Mouse (Mus musculus): ENCODE data around the gene Izumo1r. TPM values are rescaled to one million over a fixed set of nuclear protein-coding genes. Genes with fewer than 3 reads are reported as not detected.

Izumo1r gene
- total and polyA plus RNA-seq, 3 experiments: not detected

DNA sequence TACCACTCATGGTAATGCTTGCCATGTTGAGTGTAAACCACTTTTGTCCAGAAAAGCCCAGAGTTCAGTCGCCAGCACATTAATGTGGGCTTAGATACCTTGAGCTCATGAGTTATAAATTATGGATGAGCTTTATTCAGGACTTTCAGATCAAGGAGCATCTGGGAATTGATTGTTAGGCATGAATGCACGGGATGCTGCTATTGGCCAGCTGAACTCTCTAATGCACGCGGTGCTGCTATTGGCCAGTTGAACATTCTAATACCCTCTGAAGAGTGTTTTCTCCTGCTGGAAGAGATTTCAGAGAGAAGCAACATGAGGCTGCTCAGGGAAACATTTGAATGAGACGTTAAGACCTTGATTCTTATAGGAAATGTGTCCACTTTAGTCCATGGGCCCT, 45.1 kb upstream of the Izumo1r start:
- peaks cover 38 to 41% of the 10 kb centered on the region in 2 experiments for H3K27me3 ChIP-seq (ENCODE audit: control insufficient read depth in 1 of 2, insufficient read depth in 2 of 2, low read length in 2 of 2)
- TF ChIP-seq ELF1 (IDR thresholded peaks at IDR 0.05; ENCODE audit: low read depth, low read length): no peak
- 0 out of 6 replicates have a peak, but pooled peaks of 1 of the 3 experiments have one; percentile 7 for TF ChIP-seq CTCF (IDR thresholded peaks at IDR 0.05 in 2 of 3, conservative IDR thresholded peaks at IDR 0.05 in 1 of 3; ENCODE audit: control insufficient read depth in 1 of 3, insufficient read depth in 1 of 3, low read depth in 2 of 3, low read length in 3 of 3, poor library complexity in 1 of 3, severe bottlenecking in 1 of 3)
- no peak overlapping the region for H3K4me3 ChIP-seq (ENCODE audit: control insufficient read depth in 1 of 2, insufficient read depth in 1 of 2, low read depth in 2 of 2, low read length in 2 of 2)
- no peaks in the 10 kb centered on the region for H3K4me1 ChIP-seq (ENCODE audit: control insufficient read depth in 1 of 2, insufficient read depth in 2 of 2, low read length in 2 of 2)
- no peaks in the 10 kb centered on the region for H3K9me3 ChIP-seq (replicated peaks; ENCODE audit: insufficient read depth, low read length)
- no peak overlapping the region for H3K9ac ChIP-seq (ENCODE audit: control insufficient read depth, low read depth, low read length, poor library complexity, severe bottlenecking)
- H3K79me2 ChIP-seq (ENCODE audit: control insufficient read depth, insufficient read depth, low read length, poor library complexity): no peaks in the 10 kb centered on the region
- no peaks in the 10 kb centered on the region for H3K36me3 ChIP-seq (ENCODE audit: control insufficient read depth in 1 of 2, insufficient read depth in 2 of 2, low read length in 2 of 2)
- H3K27ac ChIP-seq (ENCODE audit: control insufficient read depth, low read depth, low read length): no peak overlapping the region
- no peak for DNase-seq (ENCODE audit: low read depth, low spot score)

DNA sequence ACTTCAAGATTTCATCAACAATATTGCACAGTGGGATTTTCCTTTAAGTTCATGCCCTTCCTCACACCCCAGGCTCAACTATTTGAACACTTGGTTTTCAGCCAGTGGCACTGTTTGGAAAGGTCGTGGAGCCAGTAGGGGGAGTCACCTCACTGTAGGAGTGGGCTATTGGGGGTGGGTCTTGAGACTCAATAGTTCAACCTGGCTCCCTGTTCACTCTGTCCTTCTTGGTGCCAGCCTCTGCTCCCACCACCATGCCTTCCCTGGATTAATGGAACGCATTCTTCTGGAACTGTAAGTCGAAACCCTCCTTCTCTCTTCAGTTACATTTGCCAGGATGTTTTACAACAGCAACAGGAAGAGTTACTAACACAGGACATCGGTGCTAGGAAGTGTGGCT, 42.9 kb upstream of the Izumo1r start:
- no peak for DNase-seq (ENCODE audit: low read depth, low spot score)
- Histone ChIP-seq H3K4me1 (ENCODE audit: control insufficient read depth in 1 of 2, insufficient read depth in 2 of 2, low read length in 2 of 2) (no peaks in the 10 kb centered on the region), H3K9ac (ENCODE audit: control insufficient read depth, low read depth, low read length, poor library complexity, severe bottlenecking) (no peak overlapping the region), H3K36me3 (ENCODE audit: control insufficient read depth in 1 of 2, insufficient read depth in 2 of 2, low read length in 2 of 2) (no peaks in the 10 kb centered on the region), H3K9me3 (replicated peaks; ENCODE audit: insufficient read depth, low read length) (no peaks in the 10 kb centered on the region), H3K79me2 (ENCODE audit: control insufficient read depth, insufficient read depth, low read length, poor library complexity) (no peaks in the 10 kb centered on the region), H3K27ac (ENCODE audit: control insufficient read depth, low read depth, low read length) (no peak overlapping the region), H3K4me3 (ENCODE audit: control insufficient read depth in 1 of 2, insufficient read depth in 1 of 2, low read depth in 2 of 2, low read length in 2 of 2) (no peak overlapping the region), H3K27me3 (ENCODE audit: control insufficient read depth in 1 of 2, insufficient read depth in 2 of 2, low read length in 2 of 2) (peaks cover 45 to 48% of the 10 kb centered on the region in 2 experiments)
- TF ChIP-seq ZC3H11A (IDR thresholded peaks at IDR 0.05; ENCODE audit: low read depth, low read length): peak; percentile 15; the same call in 1 of the 2 replicates
- peak in 1 of 3 experiments; percentile 17; a peak in 2 of 6 replicates for TF ChIP-seq CTCF (IDR thresholded peaks at IDR 0.05 in 2 of 3, conservative IDR thresholded peaks at IDR 0.05 in 1 of 3; ENCODE audit: control insufficient read depth in 1 of 3, insufficient read depth in 1 of 3, low read depth in 2 of 3, low read length in 3 of 3, poor library complexity in 1 of 3, severe bottlenecking in 1 of 3)
- peak; percentile 27; the same call in 1 of the 2 replicates for TF ChIP-seq SMC3 (IDR thresholded peaks at IDR 0.05; ENCODE audit: low read depth, low read length)
- peak; percentile 17 for TF ChIP-seq RAD21 (IDR thresholded peaks at IDR 0.05; ENCODE audit: low read depth, low read length)
- no peak for TF ChIP-seq CHD2 (IDR thresholded peaks at IDR 0.05; ENCODE audit: low read length)

DNA sequence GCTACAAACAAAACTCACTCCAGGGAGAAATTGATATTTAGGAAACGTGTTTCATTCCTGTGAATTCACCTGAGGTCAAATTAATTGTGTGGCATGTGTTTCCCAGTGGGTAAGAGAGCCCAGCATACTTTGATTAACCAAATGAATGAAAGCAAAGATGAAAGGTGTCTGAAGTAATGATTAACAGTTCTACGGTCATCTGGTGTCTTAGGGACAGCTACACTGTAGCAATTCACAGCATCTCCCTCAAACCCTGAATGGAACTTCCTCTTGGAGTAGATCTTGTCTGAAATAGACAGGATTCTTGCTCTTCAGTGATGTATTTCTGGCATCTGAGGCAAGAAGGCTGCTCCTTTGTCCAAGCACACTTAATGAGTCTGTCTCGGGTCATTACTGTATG, 42.2 kb upstream of the Izumo1r start:
- no peak overlapping the region for H3K4me3 ChIP-seq (ENCODE audit: control insufficient read depth in 1 of 2, insufficient read depth in 1 of 2, low read depth in 2 of 2, low read length in 2 of 2)
- no peak overlapping the region for H3K27ac ChIP-seq (ENCODE audit: control insufficient read depth, low read depth, low read length)
- no peak for DNase-seq (ENCODE audit: low read depth, low spot score)
- no peak for TF ChIP-seq EP300 (IDR thresholded peaks at IDR 0.05; ENCODE audit: low read depth in 1 of 2, low read length in 2 of 2)
- no peaks in the 10 kb centered on the region for H3K4me1 ChIP-seq (ENCODE audit: control insufficient read depth in 1 of 2, insufficient read depth in 2 of 2, low read length in 2 of 2)
- no peaks in the 10 kb centered on the region for H3K9me3 ChIP-seq (replicated peaks; ENCODE audit: insufficient read depth, low read length)
- no peaks in the 10 kb centered on the region for H3K36me3 ChIP-seq (ENCODE audit: control insufficient read depth in 1 of 2, insufficient read depth in 2 of 2, low read length in 2 of 2)
- H3K9ac ChIP-seq (ENCODE audit: control insufficient read depth, low read depth, low read length, poor library complexity, severe bottlenecking): no peak overlapping the region
- no peaks in the 10 kb centered on the region for H3K79me2 ChIP-seq (ENCODE audit: control insufficient read depth, insufficient read depth, low read length, poor library complexity)
- H3K27me3 ChIP-seq (ENCODE audit: control insufficient read depth in 1 of 2, insufficient read depth in 2 of 2, low read length in 2 of 2): peaks cover 43 to 49% of the 10 kb centered on the region in 2 experiments

DNA sequence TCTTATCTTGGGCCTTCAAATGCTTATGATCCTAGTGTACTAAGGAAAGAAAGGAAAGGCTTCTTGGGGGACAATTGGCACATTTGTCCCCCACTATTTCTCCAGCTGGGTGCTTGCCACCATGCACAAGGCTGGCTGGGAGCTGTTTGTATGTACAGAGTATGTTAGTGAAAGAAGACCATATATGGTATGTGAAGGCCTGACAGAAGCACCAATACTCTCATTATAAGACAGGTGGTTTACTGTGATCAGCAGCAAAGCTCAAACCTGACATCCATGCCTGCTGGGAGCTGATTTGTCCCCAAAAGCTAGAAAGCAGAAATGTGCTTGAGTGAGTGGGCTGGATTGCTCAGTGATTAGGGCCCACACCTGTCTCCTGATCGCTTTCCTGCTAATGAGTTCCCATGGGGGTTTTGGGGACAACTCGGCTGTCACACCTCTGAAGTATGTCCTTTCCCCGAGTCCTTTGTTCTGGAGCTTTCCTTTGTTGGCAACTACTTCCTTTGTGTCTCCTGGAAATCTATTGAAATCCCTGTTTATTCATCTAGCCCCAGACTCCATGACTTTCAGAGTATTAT, 38.5 kb upstream of the Izumo1r start:
- Histone ChIP-seq H3K4me1 (ENCODE audit: control insufficient read depth in 1 of 2, insufficient read depth in 2 of 2, low read length in 2 of 2) (no peaks in the 10 kb centered on the region), H3K27me3 (ENCODE audit: control insufficient read depth in 1 of 2, insufficient read depth in 2 of 2, low read length in 2 of 2) (peaks cover 28 to 51% of the 10 kb centered on the region in 2 experiments), H3K4me3 (ENCODE audit: control insufficient read depth in 1 of 2, insufficient read depth in 1 of 2, low read depth in 2 of 2, low read length in 2 of 2) (no peak overlapping the region), H3K27ac (ENCODE audit: control insufficient read depth, low read depth, low read length) (no peak overlapping the region), H3K9me3 (replicated peaks; ENCODE audit: insufficient read depth, low read length) (no peaks in the 10 kb centered on the region), H3K36me3 (ENCODE audit: control insufficient read depth in 1 of 2, insufficient read depth in 2 of 2, low read length in 2 of 2) (no peaks in the 10 kb centered on the region), H3K9ac (ENCODE audit: control insufficient read depth, low read depth, low read length, poor library complexity, severe bottlenecking) (no peak overlapping the region), H3K79me2 (ENCODE audit: control insufficient read depth, insufficient read depth, low read length, poor library complexity) (no peaks in the 10 kb centered on the region)
- no peak for TF ChIP-seq TCF12 (IDR thresholded peaks at IDR 0.05; ENCODE audit: low read depth, low read length)
- TF ChIP-seq JUND (IDR thresholded peaks at IDR 0.05; ENCODE audit: low read depth, low read length): no peak
- no peak for TF ChIP-seq NELFE (IDR thresholded peaks at IDR 0.05; ENCODE audit: low read depth, low read length)
- TF ChIP-seq KAT2A (conservative IDR thresholded peaks at IDR 0.05; ENCODE audit: low read depth, low read length): no peak
- no peak for TF ChIP-seq HCFC1 (IDR thresholded peaks at IDR 0.05; ENCODE audit: low read depth, low read length)
- no peak for TF ChIP-seq MYC (IDR thresholded peaks at IDR 0.05; ENCODE audit: low read depth, low read length)
- TF ChIP-seq ZKSCAN1 (IDR thresholded peaks at IDR 0.05; ENCODE audit: low read depth, low read length): no peak
- no peak for TF ChIP-seq MAFK (IDR thresholded peaks at IDR 0.05; ENCODE audit: borderline replicate concordance, low read depth, low read length)
- TF ChIP-seq TAL1 (IDR thresholded peaks at IDR 0.05; ENCODE audit: low read length): no peak
- no peak for TF ChIP-seq NRF1 (IDR thresholded peaks at IDR 0.05; ENCODE audit: insufficient read depth, low read depth, low read length, poor library complexity, severe bottlenecking)
- no peak for TF ChIP-seq USF1 (IDR thresholded peaks at IDR 0.05; ENCODE audit: low read depth, low read length)
- DNase-seq (ENCODE audit: low read depth, low spot score): no peak

Data from MEL (cell line).